Mouse (Mus musculus): ENCODE data around the gene Six1. TPM values are rescaled to one million over a fixed set of nuclear protein-coding genes. Genes with fewer than 3 reads are reported as not detected.

Six1 gene
- polyA plus RNA-seq, 1 experiment from 2014 or later = 0.12 TPM

- Histone ChIP-seq H3K27ac (ENCODE audit: low read depth, low read length) (no peak overlapping the region), H3K36me3 (ENCODE audit: control insufficient read depth, insufficient read depth, low read length) (no peaks in the 10 kb centered on the region), H3K4me3 (ENCODE audit: low read depth, low read length) (no peak overlapping the region), H3K4me2 (ENCODE audit: low read depth, low read length) (no peak overlapping the region), H3K9me3 (ENCODE audit: control insufficient read depth, low read length) (no peaks in the 10 kb centered on the region), H3K9ac (replicated peaks; ENCODE audit: low read depth, low read length) (no peak overlapping the region), H3K27me3 (ENCODE audit: control insufficient read depth, insufficient read depth, low read length) (no peaks in the 10 kb centered on the region), H3K4me1 (ENCODE audit: control insufficient read depth, insufficient read depth, low read length) (no peaks in the 10 kb centered on the region)
- WGBS = 91% methylated on average over 3 of the region's 3 CpGs
- no peak for ATAC-seq (ENCODE audit: low read depth)
These were observed 57.0 kb downstream of the Six1 start for GRCm38 (mm10) chr12:72996646-72997045.

Other genes starting within 250 kb of the Six1 start
- not detected in 2 replicates for gene Six6, start 114.0 kb downstream of the Six1 start, polyA plus RNA-seq (2014; fragmentation: Nextera tagmentation; extraction: Ambion mirVana)
- gene 4930447C04Rik, start 113.1 kb downstream of the Six1 start, polyA plus RNA-seq (2014; fragmentation: Nextera tagmentation; extraction: Ambion mirVana) = 5.3 and 7.1 TPM in 2 replicates
- gene Six4, start 59.6 kb upstream of the Six1 start, polyA plus RNA-seq (2014; fragmentation: Nextera tagmentation; extraction: Ambion mirVana) = 0.55 and 0.71 TPM in 2 replicates
- gene Mnat1, start 69.8 kb upstream of the Six1 start, polyA plus RNA-seq (2014; fragmentation: Nextera tagmentation; extraction: Ambion mirVana) = 20.8 and 21.7 TPM in 2 replicates
- gene Trmt5, start 232.8 kb upstream of the Six1 start, polyA plus RNA-seq (2014; fragmentation: Nextera tagmentation; extraction: Ambion mirVana) = 14.9 and 16.9 TPM in 2 replicates
- 11.0 and 20.7 TPM in 2 replicates for gene Slc38a6, start 232.9 kb upstream of the Six1 start, polyA plus RNA-seq (2014; fragmentation: Nextera tagmentation; extraction: Ambion mirVana)

All from neural tube, embryonic 14.5 days (tissue).